Mouse (Mus musculus): ENCODE data around the gene Leng9.

- TF ChIP-seq CTCF (IDR thresholded peaks at IDR 0.05) (no peak), EP300 (IDR thresholded peaks at IDR 0.05) (no peak)
Measured at GRCm38 (mm10) chr7:4148341-4149208, 1.6 kb downstream of the Leng9 start.
